Mouse (Mus musculus): ENCODE data around the gene Btd. TPM values are rescaled to one million over a fixed set of nuclear protein-coding genes. Genes with fewer than 3 reads are reported as not detected.
A peak's percentile ranks its signal among the peaks of the same experiment; 100 is the strongest.

Gene Btd
- total RNA-seq, 2 experiments from 2014 or later: 9.6 TPM

GRCm38 (mm10) chr14:31681291-31681690 lies 40.5 kb downstream of the Btd start:
- no peak overlapping the region for H3K4me3 ChIP-seq
- peak overlapping the region; percentile 65 for H3K27ac ChIP-seq
- TF ChIP-seq CTCF (conservative IDR thresholded peaks at IDR 0.05): no peak
- no peak for DNase-seq (ENCODE audit: low spot score in 2 of 2)

GRCm38 (mm10) chr14:31681931-31682555 lies 41.2 kb downstream of the Btd start:
- DNase-seq (ENCODE audit: low spot score in 2 of 2): no peak
- Histone ChIP-seq H3K4me3 (no peak overlapping the region), H3K27ac (peak overlapping the region; percentile 65)
- no peak for TF ChIP-seq CTCF (conservative IDR thresholded peaks at IDR 0.05)

- TF ChIP-seq CTCF (conservative IDR thresholded peaks at IDR 0.05): no peak
- Histone ChIP-seq H3K4me3 (no peak overlapping the region), H3K27ac (no peak overlapping the region)
- DNase-seq (ENCODE audit: low spot score in 2 of 2): no peak
These were observed 42.8 kb downstream of the Btd start for GRCm38 (mm10) chr14:31683610-31684009.

- H3K4me3 ChIP-seq: no peak overlapping the region
- no peak overlapping the region for H3K27ac ChIP-seq
- TF ChIP-seq CTCF (conservative IDR thresholded peaks at IDR 0.05): no peak
- DNase-seq (ENCODE audit: low spot score in 2 of 2): no peak
These were observed 43.7 kb downstream of the Btd start for GRCm38 (mm10) chr14:31684343-31685040.

GRCm38 (mm10) chr14:31685680-31686079 lies 44.9 kb downstream of the Btd start:
- TF ChIP-seq CTCF (conservative IDR thresholded peaks at IDR 0.05): no peak
- no peak for DNase-seq (ENCODE audit: low spot score in 2 of 2)
- Histone ChIP-seq H3K27ac (no peak overlapping the region), H3K4me3 (no peak overlapping the region)

- no peak overlapping the region for H3K4me3 ChIP-seq
- TF ChIP-seq CTCF (conservative IDR thresholded peaks at IDR 0.05): no peak
- DNase-seq (ENCODE audit: low spot score in 2 of 2): no peak
- H3K27ac ChIP-seq: no peak overlapping the region
These were observed 45.4 kb downstream of the Btd start for GRCm38 (mm10) chr14:31686231-31686630.

- DNase-seq (ENCODE audit: low spot score in 2 of 2): no peak
- TF ChIP-seq CTCF (conservative IDR thresholded peaks at IDR 0.05): no peak
- no peak overlapping the region for H3K27ac ChIP-seq
- no peak overlapping the region for H3K4me3 ChIP-seq
These were observed 51.7 kb downstream of the Btd start for GRCm38 (mm10) chr14:31692536-31692935.

GRCm38 (mm10) chr14:31696206-31696984 lies 55.6 kb downstream of the Btd start:
- no peak overlapping the region for H3K4me3 ChIP-seq
- no peak for DNase-seq (ENCODE audit: low spot score in 2 of 2)

GRCm38 (mm10) chr14:31696985-31697303 lies 56.1 kb downstream of the Btd start:
- no peak for TF ChIP-seq CTCF (conservative IDR thresholded peaks at IDR 0.05)
- H3K4me3 ChIP-seq: no peak overlapping the region
- peak overlapping the region; percentile 1; the same call in 1 of the 2 replicates for H3K27ac ChIP-seq
- no peak for DNase-seq (ENCODE audit: low spot score in 2 of 2)

More at GRCm38 (mm10) chr14:31696206-31696984, 55.6 kb downstream of the Btd start:
- TF ChIP-seq CTCF (conservative IDR thresholded peaks at IDR 0.05): no peak
- peak overlapping the region; percentile 1; the same call in 1 of the 2 replicates for H3K27ac ChIP-seq

- H3K27ac ChIP-seq: peak overlapping the region; percentile 1; the same call in 1 of the 2 replicates
- no peak overlapping the region for H3K4me3 ChIP-seq
- no peak for DNase-seq (ENCODE audit: low spot score in 2 of 2)
- TF ChIP-seq CTCF (conservative IDR thresholded peaks at IDR 0.05): no peak
These were observed 56.5 kb downstream of the Btd start for GRCm38 (mm10) chr14:31697346-31697745.

- Histone ChIP-seq H3K4me3 (no peak overlapping the region), H3K27ac (no peak overlapping the region)
- no peak for TF ChIP-seq CTCF (conservative IDR thresholded peaks at IDR 0.05)
- no peak for DNase-seq (ENCODE audit: low spot score in 2 of 2)
These were observed 56.9 kb downstream of the Btd start for GRCm38 (mm10) chr14:31697755-31698154.

GRCm38 (mm10) chr14:31700376-31700775 lies 59.5 kb downstream of the Btd start:
- Histone ChIP-seq H3K4me3 (no peak overlapping the region), H3K27ac (no peak overlapping the region)
- DNase-seq (ENCODE audit: low spot score in 2 of 2): no peak
- TF ChIP-seq CTCF (conservative IDR thresholded peaks at IDR 0.05): no peak

GRCm38 (mm10) chr14:31709343-31709742 lies 68.5 kb downstream of the Btd start:
- Histone ChIP-seq H3K4me3 (no peak overlapping the region), H3K27ac (no peak overlapping the region)
- TF ChIP-seq CTCF (conservative IDR thresholded peaks at IDR 0.05): no peak
- DNase-seq (ENCODE audit: low spot score in 2 of 2): no peak

Data from layer of hippocampus, adult 2 months (tissue).